Mouse (Mus musculus): ENCODE results near the gene Id3.

DNA sequence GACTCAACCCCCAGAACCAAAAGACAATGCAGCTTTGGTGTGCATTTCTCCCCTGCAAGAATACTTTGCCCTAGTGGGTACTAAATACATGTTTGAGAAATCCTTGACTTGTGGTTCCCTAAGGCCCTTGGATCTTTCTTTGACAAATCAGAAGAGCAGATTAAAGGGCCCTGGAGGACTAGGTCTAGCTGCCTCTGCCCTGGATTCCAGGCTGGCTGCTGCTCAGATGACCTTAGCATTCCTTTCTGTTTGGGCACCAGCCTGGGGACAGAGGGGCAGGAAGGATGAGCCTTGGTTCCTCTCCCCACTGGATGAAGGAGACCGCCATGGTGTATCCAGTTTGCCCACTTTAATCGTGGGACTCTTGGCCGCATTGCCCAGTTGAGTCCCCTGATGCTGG is 44.9 kb upstream of the Id3 start:
- no peak for TF ChIP-seq CTCF (conservative IDR thresholded peaks at IDR 0.05; ENCODE audit: low read length)
- no peak for TF ChIP-seq NANOG (IDR thresholded peaks at IDR 0.05; ENCODE audit: borderline replicate concordance, low read length)
